Mouse (Mus musculus): ENCODE data around the gene Gm21725. TPM values are rescaled to one million over a fixed set of nuclear protein-coding genes. Genes with fewer than 3 reads are reported as not detected.
"Not testable (repeated sequence)": the region's sequence is repeated elsewhere in the genome, so short reads cannot be mapped to it uniquely, and the experiment has no call there.

Gene Gm21725
- not detected in 2 replicates for polyA plus RNA-seq (2014; fragmentation: Nextera tagmentation; extraction: Ambion mirVana)

DNA sequence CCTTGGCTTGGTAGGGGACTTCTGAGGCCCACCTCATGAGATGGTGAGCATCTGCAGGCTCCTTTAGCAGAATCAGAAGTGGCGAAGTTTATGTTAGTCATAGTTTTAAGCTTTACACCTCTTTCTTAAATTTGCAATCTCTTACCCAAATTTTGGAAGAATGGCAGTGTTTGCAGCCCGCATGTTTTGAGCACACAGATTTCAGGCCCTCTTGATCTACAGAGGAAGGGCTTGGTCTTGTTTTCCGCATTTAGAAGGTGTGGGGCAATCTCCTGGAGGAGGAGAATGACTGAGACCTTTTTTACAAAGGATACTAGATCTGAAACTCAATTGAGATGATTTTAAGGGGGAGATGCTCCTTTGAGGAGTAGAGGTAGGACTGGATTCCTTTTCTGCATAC lies at the start of gene Gm21725:
Gene Gm21725 (minus strand): TSS at position 101 of the 400 bp plus-strand sequence.
- H3K4me1 ChIP-seq (ENCODE audit: control insufficient read depth, insufficient read depth, low read length); ATAC-seq (ENCODE audit: insufficient number of reproducible peaks, insufficient read depth, low FRiP score, low read depth); H3K9ac ChIP-seq (replicated peaks; ENCODE audit: low read depth, low read length); H3K27me3 ChIP-seq (ENCODE audit: control insufficient read depth, insufficient read depth, low read length); H3K36me3 ChIP-seq (ENCODE audit: control insufficient read depth, insufficient read depth, low read length); H3K27ac ChIP-seq (ENCODE audit: low read length); H3K9me3 ChIP-seq (ENCODE audit: control insufficient read depth, low read depth, low read length); H3K4me3 ChIP-seq (ENCODE audit: low read depth, low read length); H3K4me2 ChIP-seq (replicated peaks; ENCODE audit: low read depth, low read length): not testable (repeated sequence)
- WGBS: no CpG with 5 or more reads among the region's 3 CpGs

Other genes starting within 250 kb of the Gm21725 start
- not detected in 2 replicates for gene Gm21891, start 215.6 kb downstream of the Gm21725 start, polyA plus RNA-seq (2014; fragmentation: Nextera tagmentation; extraction: Ambion mirVana)
- not detected in 2 replicates for gene Gm21425, start 187.1 kb downstream of the Gm21725 start, polyA plus RNA-seq (2014; fragmentation: Nextera tagmentation; extraction: Ambion mirVana)
- gene Gm21828, start 125.1 kb downstream of the Gm21725 start, polyA plus RNA-seq (2014; fragmentation: Nextera tagmentation; extraction: Ambion mirVana): not detected in 2 replicates
- gene Gm21440, start 96.7 kb downstream of the Gm21725 start, polyA plus RNA-seq (2014; fragmentation: Nextera tagmentation; extraction: Ambion mirVana): not detected in 2 replicates
- gene Gm21454, start 96.6 kb downstream of the Gm21725 start, polyA plus RNA-seq (2014; fragmentation: Nextera tagmentation; extraction: Ambion mirVana): not detected in 2 replicates
- gene Gm21866, start 116.5 kb upstream of the Gm21725 start, polyA plus RNA-seq (2014; fragmentation: Nextera tagmentation; extraction: Ambion mirVana): not detected in 2 replicates
- not detected in 2 replicates for gene Gm20773, start 145.0 kb upstream of the Gm21725 start, polyA plus RNA-seq (2014; fragmentation: Nextera tagmentation; extraction: Ambion mirVana)

Data from stomach, embryonic 14.5 days (tissue).